Mouse (Mus musculus) MEL (cell line): ENCODE measurements around the gene Hsd17b2.

Source experiments
- E2F4 ChIP-seq: IDR thresholded peaks from 2 replicates; pipeline ENCODE4 v1.6.1; 2011; ENCODE audit warnings: low read depth, low read length, improper control_type of control experiment, borderline replicate concordance
- MAZ ChIP-seq: IDR thresholded peaks from 2 replicates; pipeline ENCODE4 v1.6.1; 2012; ENCODE audit warnings: low read depth, mild to moderate bottlenecking, inconsistent platforms, low read length, improper control_type of control experiment
- MXI1 ChIP-seq: IDR thresholded peaks from 2 replicates; pipeline ENCODE4 v1.6.1; 2011; ENCODE audit warnings: mild to moderate bottlenecking, low read depth, low read length, improper control_type of control experiment

DNA sequence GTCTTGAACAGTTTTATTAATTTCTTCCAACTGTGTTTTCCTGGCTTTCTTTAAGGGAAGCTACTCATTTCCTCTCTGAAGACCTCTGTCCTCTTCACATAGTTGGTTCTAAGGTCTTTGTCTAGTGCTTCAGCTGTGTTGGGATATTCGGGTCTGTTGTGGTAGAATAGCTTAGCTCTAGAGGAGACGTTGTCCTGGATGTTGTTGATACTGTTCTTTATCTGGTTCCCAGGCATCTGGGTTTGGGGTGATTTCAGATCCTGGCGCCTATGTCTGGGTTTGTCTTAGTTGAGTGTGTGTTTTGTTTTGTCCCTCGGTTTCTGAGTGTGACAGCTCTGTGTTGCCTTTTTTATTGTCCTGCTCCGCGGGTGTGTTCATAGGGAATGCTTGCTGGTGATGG lies 61.1 kb downstream of the Hsd17b2 start:
- no peak for TF ChIP-seq MXI1
- TF ChIP-seq E2F4: no peak
- no peak for TF ChIP-seq MAZ
